Mouse (Mus musculus): ENCODE results near the gene Runx2.

DNA sequence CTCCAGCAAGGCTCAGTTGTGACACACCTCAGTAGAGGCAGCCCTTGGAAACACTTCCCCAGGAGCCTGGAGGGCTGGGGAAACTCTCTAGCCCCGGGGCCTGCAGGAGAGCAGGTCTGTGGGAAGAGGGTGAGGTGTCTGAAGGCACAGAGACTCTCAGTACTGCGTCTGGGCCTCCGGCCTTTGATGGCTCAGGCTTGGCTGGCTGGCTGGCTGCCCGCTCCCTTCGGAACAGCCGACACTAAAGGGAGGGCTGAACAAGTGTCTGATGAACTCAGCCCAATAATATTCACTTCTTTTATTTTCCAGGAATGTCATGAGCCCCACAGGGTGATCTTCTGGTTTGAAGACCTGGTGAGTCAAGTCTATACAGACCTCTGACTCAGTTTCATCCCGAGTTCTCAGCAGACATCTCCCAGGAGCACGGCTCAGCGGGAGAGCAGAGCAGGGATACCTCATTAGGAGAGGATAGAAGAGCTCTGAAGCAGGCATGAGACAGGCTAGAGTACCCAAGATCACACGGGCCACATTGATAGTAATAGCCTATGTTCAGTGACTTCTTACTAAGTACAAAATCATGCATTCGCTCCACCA is 314.2 kb downstream of the Runx2 start:
- TF ChIP-seq CTCF (IDR thresholded peaks at IDR 0.05; ENCODE audit: borderline replicate concordance, insufficient read depth, low read length) (no peak), POLR2A (IDR thresholded peaks at IDR 0.05; ENCODE audit: low read depth, low read length) (no peak)

Data from embryonic fibroblast, embryonic 13.5 days (primary cell).